Mouse (Mus musculus) ovary, postnatal 36 days (tissue): Measurements from ENCODE around the gene Zfp974.
A peak's percentile ranks its signal among the peaks of the same experiment; 100 is the strongest.
"Not testable (repeated sequence)": the region's sequence is repeated elsewhere in the genome, so short reads cannot be mapped to it uniquely, and the experiment has no call there.

Experiments
- DNase-seq: peaks from one replicate; pipeline ENCODE4 v3.0.0; 2022; ENCODE audit warnings: low spot score, mixed read lengths

The Zfp974 gene

DNA sequence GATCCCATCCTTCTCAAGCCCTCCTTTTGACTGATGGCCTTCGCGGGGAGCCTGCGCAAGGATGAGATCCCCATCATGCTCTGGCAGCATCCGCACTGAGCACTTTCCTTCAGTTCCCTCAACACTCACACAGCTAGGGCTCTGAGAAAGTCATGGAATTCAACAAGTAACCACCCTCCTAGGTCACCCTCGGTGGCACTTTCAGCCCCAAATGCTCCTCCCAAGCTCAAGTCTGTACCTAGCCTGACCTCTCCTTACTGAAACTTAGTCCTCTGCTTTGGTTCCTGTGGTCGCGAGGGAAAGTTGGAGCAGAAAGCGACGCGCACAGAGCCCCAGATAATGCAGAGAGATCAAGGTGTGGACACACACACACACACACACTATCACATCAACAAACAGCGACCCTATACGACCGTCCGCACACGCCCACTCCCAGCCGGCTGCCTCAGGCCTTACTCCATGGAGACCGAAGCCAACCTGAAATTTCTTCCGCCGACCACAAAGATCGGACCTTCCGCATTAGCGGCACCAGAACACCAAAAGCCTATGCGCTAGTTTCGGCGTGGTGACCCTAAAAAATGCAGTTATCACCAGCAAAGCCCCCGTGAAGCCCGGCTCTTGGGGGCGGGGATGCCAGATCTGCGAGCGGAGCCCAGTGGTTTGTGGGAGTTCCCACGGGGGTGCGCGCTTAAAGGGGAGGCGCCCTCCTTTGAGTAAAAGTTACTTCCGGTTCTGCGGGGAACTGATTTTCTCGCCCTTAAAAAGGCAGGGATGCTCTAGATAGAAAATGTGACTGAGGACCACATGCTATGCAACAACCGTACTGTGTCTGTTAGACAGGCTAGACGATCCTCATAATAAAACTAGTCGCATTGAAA, at the start of gene Zfp974:
Zfp974 (minus strand) TSS at position 643 of the 878 bp plus-strand sequence.
- DNase-seq = peak; percentile 65

DNA sequence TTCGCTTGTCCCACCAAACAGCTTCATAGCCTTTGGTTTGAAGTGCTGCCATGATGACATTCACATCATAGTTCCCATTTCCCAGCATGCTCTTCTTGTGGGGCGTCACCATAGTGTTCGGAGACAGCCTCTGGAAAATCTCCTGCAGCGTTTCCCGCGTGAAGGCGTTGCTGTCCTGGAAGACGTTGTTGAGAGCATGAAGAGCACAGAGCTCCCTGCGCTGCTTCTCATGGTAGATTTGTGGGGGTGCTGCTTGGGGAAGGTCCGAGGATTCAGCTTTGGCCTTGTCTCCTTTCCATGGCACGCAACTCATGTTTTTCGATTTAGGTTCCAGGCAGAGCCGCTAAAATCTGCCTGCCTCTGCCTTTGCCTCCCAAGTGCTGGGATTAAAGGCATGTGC, 20.2 kb upstream of the Zfp974 start:
- DNase-seq = not testable (repeated sequence)

GRCm38 (mm10) chr7:27941869-27942268, 12.6 kb upstream of the Zfp974 start:
- not testable (repeated sequence) for DNase-seq

DNA sequence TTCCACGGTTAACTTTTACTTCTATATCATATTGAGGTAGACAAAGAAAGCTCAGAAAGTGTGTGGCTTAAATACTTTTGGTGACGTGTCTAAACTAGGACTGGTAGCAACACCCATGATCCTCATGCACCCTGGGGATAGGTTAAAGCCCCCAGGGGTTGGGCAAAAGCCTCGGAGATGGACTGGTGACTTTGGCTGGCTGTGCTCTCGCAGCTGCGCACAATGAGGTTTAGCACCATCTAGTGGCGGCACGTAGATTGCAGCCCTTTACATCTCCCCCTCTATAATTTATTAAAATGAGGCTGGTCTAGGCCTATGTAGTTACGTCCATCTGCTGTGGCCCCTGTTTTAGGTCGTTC, 4.5 kb upstream of the Zfp974 start:
- DNase-seq = not testable (repeated sequence)

- DNase-seq = no peak
These were observed 4.0 kb upstream of the Zfp974 start for GRCm38 (mm10) chr7:27933050-27933799.

DNA sequence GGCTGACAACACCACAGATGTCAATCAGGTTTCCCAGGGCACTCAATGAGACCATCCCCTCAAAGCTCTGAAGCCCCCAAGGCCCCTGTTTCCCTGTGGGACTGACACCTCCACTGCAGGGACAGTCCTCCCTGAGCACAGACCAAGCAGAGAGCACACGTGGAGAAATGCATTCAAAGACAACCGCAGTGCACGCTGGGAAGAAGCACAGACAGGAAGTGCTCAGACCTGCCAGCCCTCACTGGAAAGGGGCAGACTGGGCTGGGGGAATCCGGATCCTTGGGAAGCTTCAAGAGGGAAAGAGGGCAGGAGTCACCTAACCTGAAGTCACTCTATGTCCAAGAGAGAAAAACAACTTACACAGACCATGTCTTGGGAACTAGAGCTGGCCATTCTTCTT, 2.2 kb downstream of the Zfp974 start:
- DNase-seq = not testable (repeated sequence)

- DNase-seq = not testable (repeated sequence)
These were observed 18.3 kb downstream of the Zfp974 start for GRCm38 (mm10) chr7:27910952-27911351.

DNA sequence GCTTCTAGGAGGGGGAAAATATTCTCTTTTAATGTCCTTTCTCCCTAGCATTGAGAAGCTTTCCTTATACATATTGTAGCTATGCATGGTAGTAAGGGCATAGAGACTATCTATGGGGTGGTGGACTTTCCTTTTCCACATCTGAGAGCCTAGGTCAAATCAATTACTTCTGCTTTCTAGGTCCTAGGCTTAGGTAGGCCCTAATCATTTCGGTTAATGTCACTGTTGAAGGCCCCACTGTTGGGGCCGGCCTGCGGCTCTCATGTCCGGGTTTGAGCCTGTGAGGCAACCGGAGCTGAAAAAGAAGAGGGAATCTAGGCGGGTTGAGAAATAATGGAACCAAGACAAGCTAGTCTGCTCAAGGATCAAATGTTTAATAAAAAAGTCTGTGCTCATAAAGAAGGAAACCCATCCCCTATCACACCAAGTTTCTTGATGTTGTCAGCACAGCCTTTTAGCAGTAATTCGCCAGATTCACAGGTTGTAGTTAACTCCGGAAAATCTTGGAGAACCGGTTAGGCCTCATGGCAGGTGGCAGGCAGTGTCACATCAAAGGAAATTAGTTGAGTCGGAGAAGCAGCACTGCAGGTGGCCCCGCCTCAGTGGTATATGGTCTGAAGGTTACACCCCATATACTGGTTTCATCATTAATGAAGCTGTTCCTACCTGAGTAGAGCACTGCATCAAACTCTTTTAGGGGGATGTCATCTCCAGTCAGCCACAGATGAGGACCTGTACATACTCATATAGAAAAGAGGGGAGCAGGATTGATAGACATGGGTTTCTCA, 24.0 kb downstream of the Zfp974 start:
- no peak for DNase-seq

- no peak for DNase-seq
These were observed 28.7 kb downstream of the Zfp974 start for GRCm38 (mm10) chr7:27900601-27901000.

DNA sequence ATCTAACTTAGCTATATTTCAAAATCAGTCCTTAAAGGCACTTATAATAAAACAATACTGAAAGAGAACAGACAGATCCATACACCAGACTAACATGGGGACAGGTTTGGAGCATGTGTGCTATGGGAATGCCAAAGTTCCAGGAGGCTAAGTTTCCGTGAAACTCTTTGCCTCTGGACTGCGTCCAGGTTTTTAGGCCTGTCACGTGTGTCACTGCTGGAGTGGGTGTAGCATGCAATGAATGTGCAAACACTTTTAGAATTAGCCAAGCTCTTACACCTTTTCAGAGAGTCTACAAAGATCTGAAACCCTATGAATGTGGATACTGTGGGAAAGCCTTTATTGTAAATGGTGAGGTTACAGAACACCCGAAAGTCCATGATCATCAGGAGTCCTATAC, 47.5 kb downstream of the Zfp974 start:
- DNase-seq = no peak

- not testable (repeated sequence) for DNase-seq
These were observed 66.7 kb downstream of the Zfp974 start for GRCm38 (mm10) chr7:27862578-27862977.

- DNase-seq = peak; percentile 73
These were observed 68.6 kb downstream of the Zfp974 start for GRCm38 (mm10) chr7:27860396-27861235.

DNA sequence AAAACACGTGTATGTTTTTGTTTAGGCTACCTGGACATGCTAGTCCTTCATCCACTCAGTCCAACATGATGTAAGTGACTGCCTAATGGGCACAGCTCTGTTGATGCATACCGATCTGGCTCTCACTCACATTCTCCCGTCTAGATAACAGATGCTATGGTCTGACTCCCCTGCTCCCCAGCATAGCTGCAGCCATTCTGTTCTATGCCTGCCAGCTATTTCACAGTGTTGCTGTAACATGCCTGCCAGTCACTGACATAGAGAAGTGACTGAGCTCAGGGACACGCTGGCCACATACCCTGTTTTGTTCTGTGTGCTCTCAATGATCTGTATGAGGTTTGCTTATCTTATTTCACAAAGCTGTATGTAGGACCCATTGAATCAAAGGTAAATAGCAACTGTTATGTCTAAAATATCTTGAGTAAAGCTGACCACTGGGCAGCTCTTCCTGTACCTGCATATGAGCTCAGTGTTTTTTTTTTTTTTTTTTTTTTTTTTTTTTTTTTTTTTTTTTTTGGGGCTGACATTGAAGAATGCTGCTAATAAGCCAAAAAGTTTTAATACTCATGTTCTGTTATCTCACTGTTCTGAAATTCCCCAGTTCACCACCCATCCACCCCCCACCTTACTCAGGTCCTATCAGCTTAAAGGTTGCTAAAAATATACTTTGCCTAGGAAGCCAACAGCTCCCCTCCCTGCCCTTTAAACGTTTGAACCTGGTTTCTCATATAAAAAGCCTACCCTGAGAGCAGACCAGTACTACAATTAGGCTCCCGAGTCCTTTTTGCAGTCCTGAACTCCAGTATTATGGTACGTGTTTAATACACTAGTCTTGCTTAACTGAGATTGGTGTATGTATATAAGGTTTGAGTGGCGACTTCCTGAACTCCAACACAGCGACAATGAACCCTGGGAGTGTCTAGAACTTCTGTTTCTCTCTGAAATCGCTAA, 69.7 kb downstream of the Zfp974 start:
- DNase-seq = no peak
